Mouse (Mus musculus): ENCODE results near the gene Rnaseh2a. TPM values are rescaled to one million over a fixed set of nuclear protein-coding genes. Genes with fewer than 3 reads are reported as not detected.

Rnaseh2a gene
- polyA plus RNA-seq, 1 experiment from 2014 or later, result 128 TPM

DNA sequence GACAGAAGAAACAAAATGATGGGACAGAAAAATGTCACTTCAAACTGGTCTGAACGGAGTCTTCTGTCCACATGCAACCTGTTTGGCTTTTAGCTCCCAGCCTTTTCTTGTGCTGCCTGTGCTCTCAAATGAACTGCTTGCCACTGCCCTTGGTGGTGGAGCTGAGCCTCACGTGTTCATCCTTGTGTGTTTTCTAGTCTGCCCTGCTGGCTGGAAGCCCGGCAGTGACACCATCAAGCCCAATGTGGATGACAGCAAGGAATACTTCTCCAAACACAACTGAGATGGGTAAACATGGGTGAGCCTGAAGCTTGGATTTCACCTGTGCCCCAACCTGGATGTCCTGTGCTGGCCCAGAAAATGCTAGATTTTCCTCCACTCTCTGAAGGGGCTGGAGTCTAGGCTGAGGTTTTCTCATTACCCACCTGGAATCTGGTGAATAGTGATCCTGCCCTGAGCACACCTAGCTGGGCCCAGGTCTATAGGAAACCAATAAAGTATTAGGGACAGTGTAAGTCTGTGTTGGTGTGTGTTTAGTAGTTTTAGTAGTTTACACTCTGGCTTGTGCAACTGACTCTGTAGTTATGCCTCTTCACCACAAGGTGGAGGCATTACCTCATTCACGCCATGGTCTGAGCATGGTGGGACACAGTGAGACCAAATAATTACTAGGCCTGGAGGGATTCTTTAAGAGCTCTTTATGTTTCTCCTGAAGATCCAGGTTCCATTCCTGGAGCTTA is 4.4 kb upstream of the Rnaseh2a start:
- no peak for DNase-seq (ENCODE audit: low spot score)
- WGBS, result 64% methylated on average over 4 of the region's 4 CpGs

DNA sequence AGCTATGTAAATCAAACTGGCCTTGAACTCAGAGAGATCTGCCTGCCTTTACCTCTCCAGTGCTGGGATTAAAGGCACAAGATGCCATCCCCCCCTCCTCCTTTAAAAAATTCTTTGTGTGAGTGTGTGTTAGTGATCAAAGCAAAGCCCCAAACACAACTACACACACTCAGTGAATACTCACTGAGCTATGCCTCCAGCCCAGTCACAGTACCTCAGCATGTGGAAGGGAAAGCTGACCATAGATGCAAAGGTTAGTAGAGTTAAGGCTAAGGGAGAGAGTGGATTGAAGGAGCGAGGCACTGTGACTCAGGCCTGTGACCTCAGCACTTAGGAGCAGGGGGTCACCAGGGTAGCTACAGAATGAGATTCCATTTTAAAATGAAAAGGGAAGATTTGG is 3.5 kb upstream of the Rnaseh2a start:
- no peak overlapping the region for H3K4me2 ChIP-seq (ENCODE audit: low read depth, low read length, severe bottlenecking)
- 88% methylated on average over 1 of the region's 1 CpGs for WGBS
- H3K9ac ChIP-seq (ENCODE audit: low read length), result no peak overlapping the region
- no peak overlapping the region for H3K27ac ChIP-seq (ENCODE audit: low read depth, low read length)
- no peak for DNase-seq (ENCODE audit: low spot score)
- H3K9me3 ChIP-seq (ENCODE audit: control insufficient read depth, low read length), result no peaks in the 10 kb centered on the region
- peaks cover 21% of the 10 kb centered on the region; the same call in 1 of the 2 replicates for H3K4me1 ChIP-seq (replicated peaks; ENCODE audit: control insufficient read depth, insufficient read depth, low read length)
- no peak overlapping the region for H3K4me3 ChIP-seq (ENCODE audit: low read depth, low read length)
- peaks cover 13% of the 10 kb centered on the region for H3K27me3 ChIP-seq (ENCODE audit: control insufficient read depth, insufficient read depth, low read length)
- H3K36me3 ChIP-seq (ENCODE audit: control insufficient read depth, insufficient read depth, low read length), result peaks cover 11% of the 10 kb centered on the region; the same call in 1 of the 2 replicates
- ATAC-seq (replicated peaks; ENCODE audit: low FRiP score), result no peak

More for the DNA sequence above, 4.4 kb upstream of the Rnaseh2a start:
- Histone ChIP-seq H3K9ac (ENCODE audit: low read length) (no peak overlapping the region), H3K9me3 (ENCODE audit: control insufficient read depth, low read length) (no peaks in the 10 kb centered on the region), H3K36me3 (ENCODE audit: control insufficient read depth, insufficient read depth, low read length) (peaks cover 11% of the 10 kb centered on the region; the same call in 1 of the 2 replicates), H3K4me1 (replicated peaks; ENCODE audit: control insufficient read depth, insufficient read depth, low read length) (peaks cover 27% of the 10 kb centered on the region), H3K4me3 (ENCODE audit: low read depth, low read length) (no peak overlapping the region), H3K4me2 (ENCODE audit: low read depth, low read length, severe bottlenecking) (no peak overlapping the region), H3K27ac (ENCODE audit: low read depth, low read length) (no peak overlapping the region), H3K27me3 (ENCODE audit: control insufficient read depth, insufficient read depth, low read length) (peaks cover 20% of the 10 kb centered on the region)
- no peak for ATAC-seq (replicated peaks; ENCODE audit: low FRiP score)

DNA sequence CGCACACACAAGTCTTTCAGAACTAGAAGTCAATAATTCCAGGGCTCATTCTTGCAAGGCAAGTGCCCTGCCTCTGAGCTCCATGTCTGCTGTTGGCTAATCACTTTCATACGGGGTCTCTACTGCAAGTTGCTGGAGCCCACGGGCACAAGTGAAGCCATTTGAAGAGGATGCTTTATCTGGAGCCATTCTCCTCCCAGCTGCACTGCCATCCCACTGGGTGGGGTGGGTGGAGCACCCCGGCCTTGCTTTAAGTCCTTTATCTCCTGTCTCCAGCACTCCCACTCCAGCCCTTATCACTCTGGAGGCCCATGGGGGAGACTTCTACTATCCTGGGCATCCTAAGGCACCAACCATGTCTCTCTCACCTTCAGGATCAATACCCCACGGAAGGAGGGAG is 1.3 kb upstream of the Rnaseh2a start:
- ATAC-seq (replicated peaks; ENCODE audit: low FRiP score) (no peak), DNase-seq (ENCODE audit: low spot score) (no peak)
- Histone ChIP-seq H3K36me3 (ENCODE audit: control insufficient read depth, insufficient read depth, low read length) (peaks cover 11% of the 10 kb centered on the region; the same call in 1 of the 2 replicates), H3K9me3 (ENCODE audit: control insufficient read depth, low read length) (no peaks in the 10 kb centered on the region), H3K4me3 (ENCODE audit: low read depth, low read length) (peak overlapping the region; percentile 71), H3K27ac (ENCODE audit: low read depth, low read length) (no peak overlapping the region), H3K9ac (ENCODE audit: low read length) (peak overlapping the region; percentile 97), H3K27me3 (ENCODE audit: control insufficient read depth, insufficient read depth, low read length) (no peaks in the 10 kb centered on the region), H3K4me2 (ENCODE audit: low read depth, low read length, severe bottlenecking) (peak overlapping the region; percentile 60), H3K4me1 (replicated peaks; ENCODE audit: control insufficient read depth, insufficient read depth, low read length) (peaks cover 9% of the 10 kb centered on the region; the same call in 1 of the 2 replicates)
- 79% methylated on average over 5 of the region's 5 CpGs for WGBS

GRCm38 (mm10) chr8:84970135-84970790 is 696 bp upstream of the Rnaseh2a start:
- peak overlapping the region; percentile 60 for H3K4me2 ChIP-seq (ENCODE audit: low read depth, low read length, severe bottlenecking)
- WGBS, result 12% methylated on average over 21 of the region's 21 CpGs
- H3K9ac ChIP-seq (ENCODE audit: low read length), result peak overlapping the region; percentile 97
- no peaks in the 10 kb centered on the region for H3K27me3 ChIP-seq (ENCODE audit: control insufficient read depth, insufficient read depth, low read length)
- peak overlapping the region; percentile 71 for H3K27ac ChIP-seq (ENCODE audit: low read depth, low read length)
- peaks cover 9% of the 10 kb centered on the region for H3K4me1 ChIP-seq (replicated peaks; ENCODE audit: control insufficient read depth, insufficient read depth, low read length)
- no peak for ATAC-seq (replicated peaks; ENCODE audit: low FRiP score)
- H3K36me3 ChIP-seq (ENCODE audit: control insufficient read depth, insufficient read depth, low read length), result peaks cover 11% of the 10 kb centered on the region; the same call in 1 of the 2 replicates
- H3K4me3 ChIP-seq (ENCODE audit: low read depth, low read length), result peak overlapping the region; percentile 71
- no peaks in the 10 kb centered on the region for H3K9me3 ChIP-seq (ENCODE audit: control insufficient read depth, low read length)
- DNase-seq (ENCODE audit: low spot score), result no peak

GRCm38 (mm10) chr8:84968650-84969049 is 917 bp downstream of the Rnaseh2a start:
- DNase-seq (ENCODE audit: low spot score) (no peak), ATAC-seq (replicated peaks; ENCODE audit: low FRiP score) (no peak)
- Histone ChIP-seq H3K4me3 (ENCODE audit: low read depth, low read length) (peak overlapping the region; percentile 71), H3K4me1 (replicated peaks; ENCODE audit: control insufficient read depth, insufficient read depth, low read length) (peaks cover 14% of the 10 kb centered on the region), H3K4me2 (ENCODE audit: low read depth, low read length, severe bottlenecking) (peak overlapping the region; percentile 60), H3K9me3 (ENCODE audit: control insufficient read depth, low read length) (no peaks in the 10 kb centered on the region), H3K27me3 (ENCODE audit: control insufficient read depth, insufficient read depth, low read length) (no peaks in the 10 kb centered on the region), H3K36me3 (ENCODE audit: control insufficient read depth, insufficient read depth, low read length) (peaks cover 11% of the 10 kb centered on the region; the same call in 1 of the 2 replicates), H3K9ac (ENCODE audit: low read length) (peak overlapping the region; percentile 97), H3K27ac (ENCODE audit: low read depth, low read length) (0 out of 2 replicates have a peak overlapping the region, but pooled peaks have one; percentile 27)
- 24% methylated on average over 2 of the region's 2 CpGs for WGBS

GRCm38 (mm10) chr8:84967532-84968304 is 1.8 kb downstream of the Rnaseh2a start:
- no peaks in the 10 kb centered on the region for H3K27me3 ChIP-seq (ENCODE audit: control insufficient read depth, insufficient read depth, low read length)
- no peak overlapping the region for H3K4me2 ChIP-seq (ENCODE audit: low read depth, low read length, severe bottlenecking)
- DNase-seq (ENCODE audit: low spot score) (no peak), ATAC-seq (replicated peaks; ENCODE audit: low FRiP score) (no peak)
- H3K36me3 ChIP-seq (ENCODE audit: control insufficient read depth, insufficient read depth, low read length), result peaks cover 8% of the 10 kb centered on the region; the same call in 1 of the 2 replicates
- H3K27ac ChIP-seq (ENCODE audit: low read depth, low read length), result no peak overlapping the region
- H3K4me1 ChIP-seq (replicated peaks; ENCODE audit: control insufficient read depth, insufficient read depth, low read length), result peaks cover 14% of the 10 kb centered on the region
- no peak overlapping the region for H3K4me3 ChIP-seq (ENCODE audit: low read depth, low read length)
- no peak overlapping the region for H3K9ac ChIP-seq (ENCODE audit: low read length)
- 87% methylated on average over 13 of the region's 13 CpGs for WGBS
- H3K9me3 ChIP-seq (ENCODE audit: control insufficient read depth, low read length), result no peaks in the 10 kb centered on the region

DNA sequence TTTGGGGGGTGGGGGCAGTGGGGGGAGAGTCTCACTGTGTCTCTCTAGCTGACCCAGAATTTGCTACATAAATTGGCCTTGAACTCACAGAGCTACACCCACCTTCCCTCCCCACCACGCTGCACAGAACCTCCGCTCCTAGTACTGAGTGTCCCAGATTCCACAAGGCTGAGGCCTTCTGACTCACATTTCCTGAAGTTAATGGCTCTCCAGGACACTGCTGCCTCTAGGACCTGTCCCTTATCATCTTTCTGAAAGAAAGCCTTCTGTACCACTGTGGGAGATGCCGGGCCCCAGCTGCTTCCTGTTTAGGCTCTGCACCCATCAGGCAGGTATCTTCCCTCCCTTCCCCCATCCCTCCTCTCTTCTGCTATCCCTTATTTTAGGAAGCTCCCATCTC is 3.0 kb downstream of the Rnaseh2a start:
- Histone ChIP-seq H3K9me3 (ENCODE audit: control insufficient read depth, low read length) (no peaks in the 10 kb centered on the region), H3K4me2 (ENCODE audit: low read depth, low read length, severe bottlenecking) (no peak overlapping the region), H3K4me1 (replicated peaks; ENCODE audit: control insufficient read depth, insufficient read depth, low read length) (peaks cover 14% of the 10 kb centered on the region), H3K36me3 (ENCODE audit: control insufficient read depth, insufficient read depth, low read length) (peaks cover 1% of the 10 kb centered on the region; the same call in 1 of the 2 replicates), H3K27me3 (ENCODE audit: control insufficient read depth, insufficient read depth, low read length) (no peaks in the 10 kb centered on the region), H3K9ac (ENCODE audit: low read length) (no peak overlapping the region), H3K27ac (ENCODE audit: low read depth, low read length) (no peak overlapping the region), H3K4me3 (ENCODE audit: low read depth, low read length) (no peak overlapping the region)
- DNase-seq (ENCODE audit: low spot score) (no peak), ATAC-seq (replicated peaks; ENCODE audit: low FRiP score) (no peak)
- 60% methylated on average over 3 of the region's 3 CpGs for WGBS

GRCm38 (mm10) chr8:84965731-84966291 is 3.8 kb downstream of the Rnaseh2a start:
- Histone ChIP-seq H3K27me3 (ENCODE audit: control insufficient read depth, insufficient read depth, low read length) (no peaks in the 10 kb centered on the region), H3K9me3 (ENCODE audit: control insufficient read depth, low read length) (no peaks in the 10 kb centered on the region), H3K27ac (ENCODE audit: low read depth, low read length) (peak overlapping the region; percentile 71), H3K36me3 (ENCODE audit: control insufficient read depth, insufficient read depth, low read length) (no peaks in the 10 kb centered on the region), H3K9ac (ENCODE audit: low read length) (peak overlapping the region; percentile 80), H3K4me3 (ENCODE audit: low read depth, low read length) (peak overlapping the region; percentile 73), H3K4me2 (ENCODE audit: low read depth, low read length, severe bottlenecking) (peak overlapping the region; percentile 92), H3K4me1 (replicated peaks; ENCODE audit: control insufficient read depth, insufficient read depth, low read length) (peaks cover 10% of the 10 kb centered on the region)
- ATAC-seq (replicated peaks; ENCODE audit: low FRiP score) (peak; percentile 90), DNase-seq (ENCODE audit: low spot score) (peak; percentile 98)
- WGBS, result under 1% methylated on average over 41 of the region's 41 CpGs

Measured in forebrain, embryonic 11.5 days (tissue).